Mouse (Mus musculus) urinary bladder, postnatal 25 days (tissue): ENCODE data around the gene Rft1.

Experiments used
- DNase-seq: peaks from one replicate; pipeline ENCODE4 v3.0.0; 2022; ENCODE audit warnings: low spot score

Gene Rft1

GRCm38 (mm10) chr14:30734665-30735064 is 80.5 kb downstream of the Rft1 start:
- no peak for DNase-seq

GRCm38 (mm10) chr14:30735810-30736209 is 81.7 kb downstream of the Rft1 start:
- DNase-seq: no peak

DNA sequence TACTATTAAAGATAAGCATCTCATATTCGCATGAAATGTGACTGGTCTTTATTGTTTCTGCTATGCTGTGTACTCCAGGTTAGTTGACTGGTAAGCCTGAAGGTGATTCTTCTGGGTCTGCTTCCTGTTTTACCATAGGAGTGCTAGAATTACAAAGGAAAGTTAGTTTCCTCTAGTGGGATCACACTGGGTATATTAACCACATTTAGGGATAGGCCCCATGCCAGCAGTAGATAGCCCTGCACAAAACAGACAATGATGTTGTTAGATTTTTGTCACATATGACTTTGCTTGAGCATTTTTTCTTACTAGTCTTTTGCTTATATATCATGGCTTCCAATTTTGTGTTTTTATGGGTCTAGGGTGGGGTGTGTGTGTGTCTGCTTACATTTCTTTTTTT is 82.3 kb downstream of the Rft1 start:
- DNase-seq: no peak
